Mouse (Mus musculus) midbrain, embryonic 15.5 days (tissue): ENCODE results near the gene Pa2g4. TPM values are rescaled to one million over a fixed set of nuclear protein-coding genes. Genes with fewer than 3 reads are reported as not detected.

ENCODE experiments used
- ATAC-seq: fragments of 200-750 bp; cut with Nextera tagmentation; replicated peaks from 2 replicates; pipeline ENCODE4 v1.8.0; 2017; ENCODE audit warnings: moderate TSS enrichment
- H3K27ac ChIP-seq: fragments of 300-500 bp; sonication (generic); 2 replicates; pipeline ENCODE4 v1.5.1; 2015; ENCODE audit warnings: mild to moderate bottlenecking, inconsistent platforms
- H3K27me3 ChIP-seq: fragments of 300-500 bp; sonication (generic); replicated peaks from 2 replicates; pipeline ENCODE4 v1.6.1; 2015; ENCODE audit warnings: inconsistent platforms
- H3K36me3 ChIP-seq: fragments of 300-500 bp; sonication (generic); replicated peaks from 2 replicates; pipeline ENCODE4 v1.6.1; 2015; ENCODE audit warnings: inconsistent platforms
- H3K4me1 ChIP-seq: fragments of 300-500 bp; sonication (generic); 2 replicates; pipeline ENCODE4 v1.6.1; 2015; ENCODE audit warnings: inconsistent platforms
- H3K4me2 ChIP-seq: fragments of 300-500 bp; sonication (generic); 2 replicates; pipeline ENCODE4 v1.6.1; 2015; ENCODE audit warnings: inconsistent platforms, mild to moderate bottlenecking, moderate library complexity
- H3K4me3 ChIP-seq: fragments of 300-500 bp; sonication (generic); 2 replicates; pipeline ENCODE4 v1.5.1; 2015; ENCODE audit warnings: mild to moderate bottlenecking, inconsistent platforms
- H3K9ac ChIP-seq: fragments of 300-500 bp; sonication (generic); 2 replicates; pipeline ENCODE4 v1.6.1; 2015; ENCODE audit warnings: mild to moderate bottlenecking, inconsistent platforms
- H3K9me3 ChIP-seq: fragments of 300-500 bp; sonication (generic); 2 replicates; pipeline ENCODE4 v1.6.1; 2016; ENCODE audit warnings: inconsistent platforms
- WGBS: fragments of 180-500 bp; shearing (Covaris S2); methylation state at CpG from one replicate; pipeline ENCODE4 v1.1.7; 2015; ENCODE audit warnings: mixed read lengths; 5-methylcytosine and 5-hydroxymethylcytosine counted together
- polyA plus RNA-seq: library from polyadenylated mRNA; unstranded; fragments of >200 nt; fragmentation: Nextera tagmentation; extraction: Ambion mirVana; gene quantifications from 2 replicates; pipeline ENCODE4 v1.2.1, GENCODE M21; 2015

Pa2g4 gene
- polyA plus RNA-seq, 1 experiment from 2014 or later: 125 TPM

GRCm38 (mm10) chr10:128546361-128546760 is 19.4 kb downstream of the Pa2g4 start:
- no peak for ATAC-seq
- Histone ChIP-seq H3K27me3 (no peaks in the 10 kb centered on the region), H3K27ac (peak overlapping the region; percentile 97), H3K9ac (peak overlapping the region; percentile 67; the same call in 1 of the 2 replicates), H3K4me3 (peak overlapping the region; percentile 68), H3K4me2 (peak overlapping the region; percentile 71), H3K9me3 (no peaks in the 10 kb centered on the region), H3K4me1 (peaks cover 18% of the 10 kb centered on the region), H3K36me3 (peaks cover 25% of the 10 kb centered on the region)
- 20% methylated on average over 4 of the region's 4 CpGs for WGBS

GRCm38 (mm10) chr10:128545570-128545898 is 20.3 kb downstream of the Pa2g4 start:
- no peaks in the 10 kb centered on the region for H3K27me3 ChIP-seq
- H3K27ac ChIP-seq: no peak overlapping the region
- no peak overlapping the region for H3K4me2 ChIP-seq
- no peak overlapping the region for H3K9ac ChIP-seq
- H3K36me3 ChIP-seq: peaks cover 25% of the 10 kb centered on the region
- H3K9me3 ChIP-seq: no peaks in the 10 kb centered on the region
- no peak overlapping the region for H3K4me3 ChIP-seq
- no peak for ATAC-seq
- WGBS: 97% methylated on average over 3 of the region's 3 CpGs
- peaks cover 18% of the 10 kb centered on the region for H3K4me1 ChIP-seq

GRCm38 (mm10) chr10:128544674-128545569 is 20.9 kb downstream of the Pa2g4 start:
- H3K4me1 ChIP-seq: peaks cover 18% of the 10 kb centered on the region
- H3K27me3 ChIP-seq: no peaks in the 10 kb centered on the region
- H3K27ac ChIP-seq: no peak overlapping the region
- H3K4me3 ChIP-seq: no peak overlapping the region
- no peak for ATAC-seq
- H3K36me3 ChIP-seq: peaks cover 25% of the 10 kb centered on the region
- no peak overlapping the region for H3K9ac ChIP-seq
- H3K9me3 ChIP-seq: no peaks in the 10 kb centered on the region
- WGBS: 96% methylated on average over 37 of the region's 37 CpGs
- no peak overlapping the region for H3K4me2 ChIP-seq

- Histone ChIP-seq H3K4me1 (peaks cover 18% of the 10 kb centered on the region), H3K4me2 (no peak overlapping the region), H3K27me3 (no peaks in the 10 kb centered on the region), H3K9ac (no peak overlapping the region), H3K9me3 (no peaks in the 10 kb centered on the region), H3K27ac (no peak overlapping the region), H3K36me3 (peaks cover 25% of the 10 kb centered on the region), H3K4me3 (no peak overlapping the region)
- 98% methylated on average over 15 of the region's 15 CpGs for WGBS
- no peak for ATAC-seq
These were observed 21.6 kb downstream of the Pa2g4 start for GRCm38 (mm10) chr10:128544151-128544657.

- Histone ChIP-seq H3K27me3 (no peaks in the 10 kb centered on the region), H3K4me3 (no peak overlapping the region), H3K27ac (no peak overlapping the region), H3K4me2 (no peak overlapping the region), H3K36me3 (peaks cover 25% of the 10 kb centered on the region), H3K4me1 (peaks cover 18% of the 10 kb centered on the region), H3K9me3 (no peaks in the 10 kb centered on the region), H3K9ac (no peak overlapping the region)
- no peak for ATAC-seq
- WGBS: 85% methylated on average over 2 of the region's 2 CpGs
These were observed 22.7 kb downstream of the Pa2g4 start for GRCm38 (mm10) chr10:128543100-128543499.

GRCm38 (mm10) chr10:128538340-128538870 is 27.4 kb downstream of the Pa2g4 start:
- Histone ChIP-seq H3K9ac (no peak overlapping the region), H3K27me3 (no peaks in the 10 kb centered on the region), H3K4me3 (no peak overlapping the region), H3K4me1 (peaks cover 7% of the 10 kb centered on the region), H3K9me3 (no peaks in the 10 kb centered on the region), H3K4me2 (no peak overlapping the region), H3K27ac (no peak overlapping the region), H3K36me3 (peaks cover 6% of the 10 kb centered on the region; the same call in 1 of the 2 replicates)
- ATAC-seq: no peak
- WGBS: 86% methylated on average over 1 of the region's 1 CpGs

GRCm38 (mm10) chr10:128536266-128536940 is 29.4 kb downstream of the Pa2g4 start:
- Histone ChIP-seq H3K4me1 (peaks cover 7% of the 10 kb centered on the region), H3K9me3 (no peaks in the 10 kb centered on the region), H3K27ac (no peak overlapping the region), H3K27me3 (no peaks in the 10 kb centered on the region), H3K4me2 (peak overlapping the region; percentile 48), H3K36me3 (no peaks in the 10 kb centered on the region), H3K9ac (no peak overlapping the region), H3K4me3 (peak overlapping the region; percentile 25)
- 17% methylated on average over 18 of the region's 18 CpGs for WGBS
- peak; percentile 91 for ATAC-seq

GRCm38 (mm10) chr10:128535624-128536265 is 30.0 kb downstream of the Pa2g4 start:
- peaks cover 7% of the 10 kb centered on the region for H3K4me1 ChIP-seq
- 70% methylated on average over 4 of the region's 4 CpGs for WGBS
- ATAC-seq: no peak; the same call in 1 of the 2 replicates
- no peaks in the 10 kb centered on the region for H3K9me3 ChIP-seq
- peak overlapping the region; percentile 25 for H3K4me3 ChIP-seq
- no peak overlapping the region for H3K27ac ChIP-seq
- H3K9ac ChIP-seq: no peak overlapping the region
- H3K36me3 ChIP-seq: no peaks in the 10 kb centered on the region
- H3K27me3 ChIP-seq: no peaks in the 10 kb centered on the region
- peak overlapping the region; percentile 48 for H3K4me2 ChIP-seq

- Histone ChIP-seq H3K4me2 (no peak overlapping the region), H3K27ac (no peak overlapping the region), H3K27me3 (no peaks in the 10 kb centered on the region), H3K36me3 (no peaks in the 10 kb centered on the region), H3K4me1 (peaks cover 7% of the 10 kb centered on the region), H3K9ac (no peak overlapping the region), H3K4me3 (no peak overlapping the region), H3K9me3 (no peaks in the 10 kb centered on the region)
- ATAC-seq: no peak
- WGBS: 66% methylated on average over 2 of the region's 2 CpGs
These were observed 30.6 kb downstream of the Pa2g4 start for GRCm38 (mm10) chr10:128535206-128535605.

GRCm38 (mm10) chr10:128526366-128527356 is 39.1 kb downstream of the Pa2g4 start:
- no peak overlapping the region for H3K27ac ChIP-seq
- no peaks in the 10 kb centered on the region for H3K36me3 ChIP-seq
- no peaks in the 10 kb centered on the region for H3K9me3 ChIP-seq
- H3K9ac ChIP-seq: no peak overlapping the region; the same call in 1 of the 2 replicates
- ATAC-seq: 0 out of 2 replicates have a peak, but pooled peaks have one; percentile 19
- peaks cover 27% of the 10 kb centered on the region for H3K4me1 ChIP-seq
- peak overlapping the region; percentile 100 for H3K4me2 ChIP-seq
- H3K27me3 ChIP-seq: peaks cover 6% of the 10 kb centered on the region; the same call in 1 of the 2 replicates
- WGBS: 31% methylated on average over 28 of the region's 28 CpGs
- H3K4me3 ChIP-seq: peak overlapping the region; percentile 67
